Mouse (Mus musculus) intestine, postnatal 0 days (tissue): ENCODE data around the gene Cdca4. TPM values are rescaled to one million over a fixed set of nuclear protein-coding genes. Genes with fewer than 3 reads are reported as not detected.

Source experiments
- ATAC-seq: fragments of 200-750 bp; cut with Nextera tagmentation; 2 replicates; pipeline ENCODE4 v1.8.0; 2017; ENCODE audit warnings: mild to moderate bottlenecking, moderate TSS enrichment, moderate library complexity
- H3K27ac ChIP-seq: fragments of 300-500 bp; sonication (generic); 2 replicates; pipeline ENCODE4 v1.5.1; 2014; ENCODE audit warnings: mild to moderate bottlenecking, low read depth, low read length, moderate library complexity
- H3K27me3 ChIP-seq: fragments of 300-500 bp; sonication (generic); replicated peaks from 2 replicates; pipeline ENCODE4 v1.6.1; 2014; ENCODE audit warnings: low read length, mixed read lengths; ENCODE audit not compliant: control insufficient read depth, insufficient read depth
- H3K36me3 ChIP-seq: fragments of 300-500 bp; sonication (generic); 2 replicates; pipeline ENCODE4 v1.6.1; 2014; ENCODE audit warnings: mild to moderate bottlenecking, moderate library complexity; ENCODE audit not compliant: control insufficient read depth, insufficient read depth
- H3K4me1 ChIP-seq: fragments of 300-500 bp; sonication (generic); replicated peaks from 2 replicates; pipeline ENCODE4 v1.6.1; 2014; ENCODE audit warnings: antibody characterized with exemption, low read length, mixed read lengths; ENCODE audit not compliant: control insufficient read depth, insufficient read depth
- H3K4me2 ChIP-seq: fragments of 300-500 bp; sonication (generic); replicated peaks from 2 replicates; pipeline ENCODE4 v1.6.1; 2014; ENCODE audit warnings: low read depth, mild to moderate bottlenecking, moderate library complexity
- H3K4me3 ChIP-seq: fragments of 300-500 bp; sonication (generic); 2 replicates; pipeline ENCODE4 v1.5.1; 2014; ENCODE audit warnings: low read depth, low read length
- H3K9ac ChIP-seq: fragments of 300-500 bp; sonication (generic); 2 replicates; pipeline ENCODE4 v1.6.1; 2014; ENCODE audit warnings: mild to moderate bottlenecking, low read depth, low read length
- H3K9me3 ChIP-seq: fragments of 300-500 bp; sonication (generic); 2 replicates; pipeline ENCODE4 v1.6.1; 2016; ENCODE audit warnings: mixed run types; ENCODE audit not compliant: control insufficient read depth
- CTCF ChIP-seq: sonication (generic); IDR thresholded peaks from 2 replicates; pipeline ENCODE4 v1.5.1; 2016; ENCODE audit warnings: low read depth, mild to moderate bottlenecking, control low read depth, antibody characterized with exemption, moderate library complexity
- WGBS: fragments of 180-500 bp; shearing (Covaris S2); extraction: QIAGEN DNeasy Blood & Tissue Kit; methylation state at CpG from one replicate; pipeline ENCODE4 v1.1.7; 2014; 5-methylcytosine and 5-hydroxymethylcytosine counted together
- polyA plus RNA-seq: library from polyadenylated mRNA; unstranded; fragments of >200 nt; fragmentation: Nextera tagmentation; extraction: Ambion mirVana; gene quantifications from 2 replicates; pipeline ENCODE4 v1.2.1, GENCODE M21; 2015

Gene Cdca4
- polyA plus RNA-seq, 1 experiment from 2014 or later = 22.6 TPM

- H3K4me2 ChIP-seq = no peak overlapping the region; the same call in 1 of the 2 replicates
- no peak for ATAC-seq
- WGBS = 30% methylated on average over 7 of the region's 7 CpGs
- no peaks in the 10 kb centered on the region for H3K9me3 ChIP-seq
- no peaks in the 10 kb centered on the region for H3K36me3 ChIP-seq
- no peak for TF ChIP-seq CTCF
- H3K9ac ChIP-seq = no peak overlapping the region
- H3K4me3 ChIP-seq = no peak overlapping the region
- H3K27ac ChIP-seq = no peak overlapping the region
- H3K27me3 ChIP-seq = 0 out of 2 replicates have a peak, but pooled peaks cover 3% of the 10 kb centered on the region
- 0 out of 2 replicates have a peak, but pooled peaks cover 5% of the 10 kb centered on the region for H3K4me1 ChIP-seq
Measured at GRCm38 (mm10) chr12:112794356-112794816, 34.8 kb downstream of the Cdca4 start.

- Histone ChIP-seq H3K4me1 (0 out of 2 replicates have a peak, but pooled peaks cover 5% of the 10 kb centered on the region), H3K27ac (no peak overlapping the region), H3K4me3 (no peak overlapping the region), H3K9ac (no peak overlapping the region), H3K27me3 (0 out of 2 replicates have a peak, but pooled peaks cover 3% of the 10 kb centered on the region), H3K36me3 (no peaks in the 10 kb centered on the region), H3K4me2 (no peak overlapping the region; the same call in 1 of the 2 replicates), H3K9me3 (no peaks in the 10 kb centered on the region)
- no peak for TF ChIP-seq CTCF
- no peak for ATAC-seq
- WGBS = 63% methylated on average over 13 of the region's 13 CpGs
Measured at GRCm38 (mm10) chr12:112793601-112794355, 35.4 kb downstream of the Cdca4 start.

- 52% methylated on average over 8 of the region's 8 CpGs for WGBS
- H3K9me3 ChIP-seq = no peaks in the 10 kb centered on the region
- no peak for ATAC-seq
- H3K4me1 ChIP-seq = 0 out of 2 replicates have a peak, but pooled peaks cover 2% of the 10 kb centered on the region
- H3K9ac ChIP-seq = no peak overlapping the region
- H3K27ac ChIP-seq = no peak overlapping the region
- 0 out of 2 replicates have a peak, but pooled peaks cover 3% of the 10 kb centered on the region for H3K27me3 ChIP-seq
- TF ChIP-seq CTCF = no peak
- no peak overlapping the region for H3K4me2 ChIP-seq
- no peaks in the 10 kb centered on the region for H3K36me3 ChIP-seq
- no peak overlapping the region for H3K4me3 ChIP-seq
Measured at GRCm38 (mm10) chr12:112791026-112791425, 38.2 kb downstream of the Cdca4 start.

- Histone ChIP-seq H3K27ac (no peak overlapping the region), H3K9ac (no peak overlapping the region), H3K9me3 (no peaks in the 10 kb centered on the region), H3K4me1 (no peaks in the 10 kb centered on the region), H3K27me3 (no peaks in the 10 kb centered on the region), H3K4me3 (no peak overlapping the region), H3K4me2 (no peak overlapping the region), H3K36me3 (no peaks in the 10 kb centered on the region)
- 92% methylated on average over 10 of the region's 10 CpGs for WGBS
- no peak for ATAC-seq
- no peak for TF ChIP-seq CTCF
Measured at GRCm38 (mm10) chr12:112774481-112774880, 54.7 kb downstream of the Cdca4 start.

GRCm38 (mm10) chr12:112774026-112774425, 55.2 kb downstream of the Cdca4 start:
- no peak overlapping the region for H3K4me2 ChIP-seq
- ATAC-seq = no peak
- no peaks in the 10 kb centered on the region for H3K36me3 ChIP-seq
- H3K9me3 ChIP-seq = no peaks in the 10 kb centered on the region
- 78% methylated on average over 6 of the region's 6 CpGs for WGBS
- no peak overlapping the region for H3K9ac ChIP-seq
- no peak overlapping the region for H3K4me3 ChIP-seq
- TF ChIP-seq CTCF = no peak
- no peaks in the 10 kb centered on the region for H3K4me1 ChIP-seq
- no peaks in the 10 kb centered on the region for H3K27me3 ChIP-seq
- no peak overlapping the region for H3K27ac ChIP-seq

- Histone ChIP-seq H3K4me2 (0 out of 2 replicates have a peak overlapping the region, but pooled peaks have one; percentile 3), H3K27ac (no peak overlapping the region), H3K36me3 (no peaks in the 10 kb centered on the region), H3K9ac (no peak overlapping the region), H3K27me3 (no peaks in the 10 kb centered on the region), H3K4me1 (no peaks in the 10 kb centered on the region), H3K9me3 (no peaks in the 10 kb centered on the region), H3K4me3 (no peak overlapping the region)
- no peak for TF ChIP-seq CTCF
- ATAC-seq = no peak
- WGBS = 19% methylated on average over 9 of the region's 9 CpGs
Measured at GRCm38 (mm10) chr12:112773366-112773765, 55.9 kb downstream of the Cdca4 start.
